Mouse (Mus musculus) inflammation-experienced regulatory T-cells, adult 6 months (primary cell): ENCODE measurements around the gene Olfr1298. TPM values are rescaled to one million over a fixed set of nuclear protein-coding genes. Genes with fewer than 3 reads are reported as not detected.

Experiments
- ATAC-seq: one replicate; pipeline ENCODE4 v1.8.0; 2017
- polyA plus RNA-seq, 3 experiments: library from polyadenylated mRNA; unstranded; fragments of 100-300 nt; shearing (Covaris generic); gene quantifications; one replicate each; pipeline ENCODE4 v1.2.1; 2017

Gene Olfr1298
- not detected for polyA plus RNA-seq

- no peak for ATAC-seq
Observed at GRCm38 (mm10) chr2:111649101-111649500, at the start of gene Olfr1298. Gene Olfr1298, minus strand, starts transcription at chr2:111649201.

- no peak for ATAC-seq
Observed at GRCm38 (mm10) chr2:111661119-111661518, 12.1 kb upstream of the Olfr1298 start, which contains the start of gene Olfr1299. Gene Olfr1299, plus strand, starts transcription at chr2:111661419.

DNA sequence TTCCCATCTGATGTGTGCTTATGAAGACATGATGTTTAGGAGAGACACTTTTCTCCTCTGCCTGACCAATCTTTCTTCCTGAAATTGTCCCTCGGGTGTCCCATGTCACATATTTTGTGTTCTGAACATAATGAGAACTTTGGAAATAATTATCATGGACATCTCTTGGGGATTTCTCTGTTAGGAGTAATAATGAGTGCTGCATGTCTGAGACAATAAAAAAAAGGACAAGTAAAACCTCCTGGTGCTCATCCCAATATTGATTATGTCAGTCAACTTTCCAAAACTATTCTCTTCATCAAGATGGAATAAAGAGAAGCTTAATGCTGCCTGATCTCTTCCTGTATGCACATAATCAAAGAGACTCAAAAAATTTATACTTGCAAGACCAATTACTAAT is 22.6 kb downstream of the Olfr1298 start, which contains the start of gene Olfr1297:
Gene Olfr1297 (minus strand): TSS at position 101 of the 400 bp plus-strand sequence.
- ATAC-seq: no peak

Other genes with a start within 250 kb of the Olfr1298 start
- gene Olfr1286, start 226.1 kb downstream of the Olfr1298 start, polyA plus RNA-seq: not detected
- gene Olfr1287, start 200.1 kb downstream of the Olfr1298 start, polyA plus RNA-seq: not detected
- not detected for gene Olfr1288, start 175.1 kb downstream of the Olfr1298 start, polyA plus RNA-seq
- gene Olfr1289, start 168.4 kb downstream of the Olfr1298 start, polyA plus RNA-seq: not detected
- not detected for gene Olfr1290, start 155.4 kb downstream of the Olfr1298 start, polyA plus RNA-seq
- gene Olfr1291-ps1, start 152.0 kb downstream of the Olfr1298 start, polyA plus RNA-seq: under 1 TPM in 1 of 3 experiments, not detected in 2; 0.07 TPM
- not detected for gene Olfr1293-ps, start 124.0 kb downstream of the Olfr1298 start, polyA plus RNA-seq
- gene Olfr1294, start 108.9 kb downstream of the Olfr1298 start, polyA plus RNA-seq: not detected
- gene Olfr1295, start 79.5 kb downstream of the Olfr1298 start, polyA plus RNA-seq: not detected
- not detected for gene Olfr1297, start 22.7 kb downstream of the Olfr1298 start, polyA plus RNA-seq
- not detected for gene Olfr1299, start 12.2 kb upstream of the Olfr1298 start, polyA plus RNA-seq
- not detected for gene Olfr1301, start 101.8 kb upstream of the Olfr1298 start, polyA plus RNA-seq
- not detected for gene Olfr1302, start 128.2 kb upstream of the Olfr1298 start, polyA plus RNA-seq
- not detected for gene Olfr1303, start 171.1 kb upstream of the Olfr1298 start, polyA plus RNA-seq
- not detected for gene Olfr1305, start 227.9 kb upstream of the Olfr1298 start, polyA plus RNA-seq